Mouse (Mus musculus) heart, adult 2 months (tissue): ENCODE data around the gene Erg.

Experiments
- CTCF ChIP-seq: fragments of 200-600 bp; IDR thresholded peaks from 2 replicates; pipeline ENCODE4 v1.8.1; 2022; ENCODE audit warnings: antibody characterized with exemption, mild to moderate bottlenecking, moderate library complexity
- POLR2A ChIP-seq: fragments of 200-500 bp; IDR thresholded peaks from 2 replicates; pipeline ENCODE4 v1.6.1; 2011; ENCODE audit warnings: mild to moderate bottlenecking, low read depth, low read length, control low read depth; ENCODE audit not compliant: insufficient read depth

DNA sequence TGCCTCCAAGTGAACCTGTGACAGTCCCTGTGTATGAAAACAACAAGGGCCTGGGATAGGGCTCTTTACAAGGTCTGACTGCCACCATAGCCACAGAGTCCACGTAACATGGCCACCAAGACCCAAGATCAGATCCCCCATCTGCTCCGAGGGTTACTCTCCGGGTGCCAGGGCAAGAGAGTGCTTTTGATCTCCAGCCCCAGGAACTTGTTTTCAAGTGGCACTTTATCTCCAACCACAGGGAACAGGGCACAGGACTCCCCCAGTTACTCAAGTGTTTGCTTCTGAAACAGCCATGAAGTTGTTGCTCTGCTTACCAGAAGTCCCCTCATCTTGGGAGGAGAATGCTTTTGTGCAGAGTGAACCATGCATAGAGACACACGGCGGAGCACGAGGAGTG lies 237.0 kb downstream of the Erg start:
- TF ChIP-seq POLR2A (no peak), CTCF (no peak)
